Mouse (Mus musculus) liver, embryonic 11.5 days (tissue): ENCODE data around the gene Fam207a. TPM values are rescaled to one million over a fixed set of nuclear protein-coding genes. Genes with fewer than 3 reads are reported as not detected.

Source experiments
- ATAC-seq: fragments of 200-750 bp; cut with Nextera tagmentation; replicated peaks from 2 replicates; pipeline ENCODE4 v1.8.0; 2017; ENCODE audit warnings: moderate number of reproducible peaks, mild to moderate bottlenecking, moderate TSS enrichment, moderate library complexity; ENCODE audit not compliant: low FRiP score
- DNase-seq: peaks from one replicate; pipeline ENCODE4 v3.0.0-alpha.2; 2017; ENCODE audit warnings: low spot score
- H3K27ac ChIP-seq: fragments of 300-500 bp; sonication (generic); 2 replicates; pipeline ENCODE4 v1.5.1; 2014; ENCODE audit warnings: mild to moderate bottlenecking, low read depth, low read length, control low read depth
- H3K27me3 ChIP-seq: fragments of 300-500 bp; sonication (generic); replicated peaks from 2 replicates; pipeline ENCODE4 v1.6.1; 2014; ENCODE audit warnings: low read length, mixed read lengths; ENCODE audit not compliant: control insufficient read depth, insufficient read depth
- H3K36me3 ChIP-seq: fragments of 300-500 bp; sonication (generic); 2 replicates; pipeline ENCODE4 v1.6.1; 2014; ENCODE audit warnings: mild to moderate bottlenecking, low read length, moderate library complexity, mixed read lengths; ENCODE audit not compliant: control insufficient read depth, insufficient read depth
- H3K4me1 ChIP-seq: fragments of 300-500 bp; sonication (generic); replicated peaks from 2 replicates; pipeline ENCODE4 v1.6.1; 2014; ENCODE audit warnings: low read length, mixed read lengths; ENCODE audit not compliant: control insufficient read depth, insufficient read depth
- H3K4me2 ChIP-seq: fragments of 300-500 bp; sonication (generic); 2 replicates; pipeline ENCODE4 v1.6.1; 2014; ENCODE audit warnings: mild to moderate bottlenecking, control low read depth, moderate library complexity
- H3K4me3 ChIP-seq: fragments of 300-500 bp; sonication (generic); 2 replicates; pipeline ENCODE4 v1.5.1; 2014; ENCODE audit warnings: low read depth, low read length, control low read depth
- H3K9ac ChIP-seq: fragments of 300-500 bp; sonication (generic); 2 replicates; pipeline ENCODE4 v1.6.1; 2014; ENCODE audit warnings: low read depth, low read length, control low read depth
- H3K9me3 ChIP-seq: fragments of 300-500 bp; sonication (generic); 2 replicates; pipeline ENCODE4 v1.6.1; 2016; ENCODE audit warnings: low read length, inconsistent platforms, mixed read lengths; ENCODE audit not compliant: control insufficient read depth
- WGBS: fragments of 180-500 bp; shearing (Covaris S2); extraction: QIAGEN DNeasy Blood & Tissue Kit; methylation state at CpG from one replicate; pipeline ENCODE4 v1.1.7; 2014; 5-methylcytosine and 5-hydroxymethylcytosine counted together
- polyA plus RNA-seq: library from polyadenylated mRNA; unstranded; fragments of >200 nt; fragmentation: Nextera tagmentation; extraction: Ambion mirVana; gene quantifications from 2 replicates; pipeline ENCODE4 v1.2.1, GENCODE M21; 2014

Fam207a gene
- polyA plus RNA-seq, 1 experiment from 2014 or later = 47.4 TPM

GRCm38 (mm10) chr10:77448209-77448608 lies 67.4 kb downstream of the Fam207a start:
- Histone ChIP-seq H3K9ac (no peak overlapping the region), H3K36me3 (no peaks in the 10 kb centered on the region), H3K9me3 (no peaks in the 10 kb centered on the region; the same call in 1 of the 2 replicates), H3K4me1 (peaks cover 18% of the 10 kb centered on the region), H3K4me2 (no peak overlapping the region), H3K27me3 (0 out of 2 replicates have a peak, but pooled peaks cover 5% of the 10 kb centered on the region), H3K4me3 (no peak overlapping the region), H3K27ac (no peak overlapping the region)
- DNase-seq (no peak), ATAC-seq (no peak)
- 74% methylated on average over 7 of the region's 7 CpGs for WGBS

- no peak for ATAC-seq
Observed at GRCm38 (mm10) chr10:77447755-77448154, 67.8 kb downstream of the Fam207a start.

GRCm38 (mm10) chr10:77442250-77442649 lies 73.3 kb downstream of the Fam207a start:
- WGBS = 90% methylated on average over 4 of the region's 4 CpGs

More at GRCm38 (mm10) chr10:77447755-77448154, 67.8 kb downstream of the Fam207a start:
- no peak overlapping the region for H3K27ac ChIP-seq
- 0 out of 2 replicates have a peak, but pooled peaks cover 5% of the 10 kb centered on the region for H3K27me3 ChIP-seq
- no peaks in the 10 kb centered on the region; the same call in 1 of the 2 replicates for H3K9me3 ChIP-seq
- no peak for DNase-seq
- H3K4me1 ChIP-seq = peaks cover 18% of the 10 kb centered on the region
- H3K4me2 ChIP-seq = no peak overlapping the region
- H3K9ac ChIP-seq = no peak overlapping the region
- H3K36me3 ChIP-seq = no peaks in the 10 kb centered on the region
- WGBS = 13% methylated on average over 2 of the region's 2 CpGs
- no peak overlapping the region for H3K4me3 ChIP-seq

GRCm38 (mm10) chr10:77441812-77442211 lies 73.8 kb downstream of the Fam207a start:
- DNase-seq = no peak
- H3K9me3 ChIP-seq = no peaks in the 10 kb centered on the region; the same call in 1 of the 2 replicates
- no peak overlapping the region for H3K9ac ChIP-seq
- no peak for ATAC-seq
- H3K36me3 ChIP-seq = no peaks in the 10 kb centered on the region
- H3K27me3 ChIP-seq = no peaks in the 10 kb centered on the region
- no peak overlapping the region for H3K4me3 ChIP-seq
- H3K27ac ChIP-seq = no peak overlapping the region
- H3K4me1 ChIP-seq = peaks cover 3% of the 10 kb centered on the region; the same call in 1 of the 2 replicates
- no peak overlapping the region for H3K4me2 ChIP-seq
- 81% methylated on average over 3 of the region's 3 CpGs for WGBS

More at GRCm38 (mm10) chr10:77442250-77442649, 73.3 kb downstream of the Fam207a start:
- H3K4me2 ChIP-seq = no peak overlapping the region
- H3K27me3 ChIP-seq = no peaks in the 10 kb centered on the region
- no peak overlapping the region for H3K4me3 ChIP-seq
- DNase-seq = no peak
- ATAC-seq = no peak
- no peaks in the 10 kb centered on the region; the same call in 1 of the 2 replicates for H3K9me3 ChIP-seq
- H3K36me3 ChIP-seq = no peaks in the 10 kb centered on the region
- H3K27ac ChIP-seq = no peak overlapping the region
- H3K4me1 ChIP-seq = peaks cover 3% of the 10 kb centered on the region; the same call in 1 of the 2 replicates
- H3K9ac ChIP-seq = no peak overlapping the region

- no peaks in the 10 kb centered on the region; the same call in 1 of the 2 replicates for H3K9me3 ChIP-seq
- H3K4me2 ChIP-seq = no peak overlapping the region
- no peak overlapping the region for H3K9ac ChIP-seq
- no peak overlapping the region for H3K27ac ChIP-seq
- ATAC-seq = no peak
- WGBS = 62% methylated on average over 19 of the region's 19 CpGs
- H3K36me3 ChIP-seq = no peaks in the 10 kb centered on the region
- no peak for DNase-seq
- no peaks in the 10 kb centered on the region for H3K27me3 ChIP-seq
- peaks cover 3% of the 10 kb centered on the region; the same call in 1 of the 2 replicates for H3K4me1 ChIP-seq
- no peak overlapping the region for H3K4me3 ChIP-seq
Observed at GRCm38 (mm10) chr10:77440841-77441755, 74.5 kb downstream of the Fam207a start.

- 49% methylated on average over 6 of the region's 6 CpGs for WGBS
- DNase-seq (no peak), ATAC-seq (no peak)
- Histone ChIP-seq H3K4me2 (no peak overlapping the region), H3K36me3 (no peaks in the 10 kb centered on the region), H3K9ac (no peak overlapping the region), H3K27me3 (no peaks in the 10 kb centered on the region), H3K27ac (no peak overlapping the region), H3K4me1 (peaks cover 3% of the 10 kb centered on the region; the same call in 1 of the 2 replicates), H3K9me3 (no peaks in the 10 kb centered on the region; the same call in 1 of the 2 replicates), H3K4me3 (no peak overlapping the region)
Observed at GRCm38 (mm10) chr10:77440286-77440685, 75.3 kb downstream of the Fam207a start.

- Histone ChIP-seq H3K4me1 (peaks cover 3% of the 10 kb centered on the region; the same call in 1 of the 2 replicates), H3K4me2 (no peak overlapping the region), H3K9ac (no peak overlapping the region), H3K36me3 (no peaks in the 10 kb centered on the region), H3K9me3 (no peaks in the 10 kb centered on the region), H3K4me3 (no peak overlapping the region), H3K27me3 (no peaks in the 10 kb centered on the region), H3K27ac (no peak overlapping the region)
- DNase-seq (no peak), ATAC-seq (no peak)
- 72% methylated on average over 3 of the region's 3 CpGs for WGBS
Observed at GRCm38 (mm10) chr10:77439026-77439425, 76.6 kb downstream of the Fam207a start.

GRCm38 (mm10) chr10:77438021-77438420 lies 77.6 kb downstream of the Fam207a start:
- Histone ChIP-seq H3K9me3 (no peaks in the 10 kb centered on the region), H3K4me3 (no peak overlapping the region), H3K9ac (no peak overlapping the region), H3K36me3 (no peaks in the 10 kb centered on the region), H3K27ac (no peak overlapping the region), H3K4me1 (peaks cover 3% of the 10 kb centered on the region; the same call in 1 of the 2 replicates), H3K4me2 (no peak overlapping the region), H3K27me3 (no peaks in the 10 kb centered on the region)
- DNase-seq (no peak), ATAC-seq (no peak)
- WGBS = 64% methylated on average over 1 of the region's 1 CpGs
